Mouse (Mus musculus) lung, postnatal 0 days (tissue): ENCODE data around the gene Hsd3b2.

Source experiments
- CTCF ChIP-seq: IDR thresholded peaks from 2 replicates; pipeline ENCODE4 v1.5.1; 2016; ENCODE audit warnings: antibody characterized with exemption, mild to moderate bottlenecking
- EP300 ChIP-seq: IDR thresholded peaks from 2 replicates; pipeline ENCODE4 v1.6.1; 2016; ENCODE audit warnings: antibody characterized with exemption, mild to moderate bottlenecking, control low read depth

DNA sequence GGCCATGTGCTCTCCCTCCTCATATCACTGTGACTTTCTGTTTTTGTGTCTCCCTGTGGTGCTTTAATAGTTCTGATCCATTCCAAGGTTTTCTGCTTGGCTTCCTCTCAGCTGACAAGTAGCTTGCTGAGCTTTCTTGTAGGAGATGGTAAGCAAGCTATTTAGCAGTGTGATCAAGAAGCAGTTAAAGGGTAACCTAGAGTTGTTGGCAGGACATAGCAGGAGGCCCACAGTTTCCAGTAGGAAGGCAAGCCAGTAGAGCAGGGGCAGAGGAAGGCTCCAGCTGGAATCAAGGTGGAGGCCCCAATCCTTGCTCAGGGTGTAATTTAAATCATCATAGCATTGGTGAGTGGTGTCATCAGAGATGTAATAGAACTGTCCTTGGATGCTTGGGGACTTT, 43.6 kb downstream of the Hsd3b2 start:
- no peak for TF ChIP-seq CTCF
- no peak for TF ChIP-seq EP300
